Mouse (Mus musculus): ENCODE measurements around the gene Tjap1. TPM values are rescaled to one million over a fixed set of nuclear protein-coding genes. Genes with fewer than 3 reads are reported as not detected.

Gene Tjap1
- polyA plus RNA-seq, 1 experiment from 2014 or later, result 6.2 TPM

DNA sequence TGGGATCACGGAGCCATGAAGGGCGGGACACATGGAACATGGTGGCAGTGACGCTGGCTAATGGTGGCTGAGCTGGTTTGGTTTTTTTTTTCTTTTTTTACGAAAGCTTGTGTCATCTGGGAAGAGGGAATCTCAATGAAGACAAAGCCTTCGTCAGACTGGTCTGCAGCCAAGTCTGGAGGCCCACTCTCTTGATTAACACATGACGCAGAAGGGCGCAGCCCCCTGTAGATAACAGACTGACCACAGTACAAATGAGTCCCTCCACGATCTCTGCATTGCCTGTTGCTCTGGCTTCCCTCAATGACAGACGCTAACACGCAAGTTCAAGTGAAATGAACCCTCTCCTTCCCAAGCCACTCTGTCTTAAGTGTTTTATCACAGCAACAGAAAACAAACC is 7.3 kb downstream of the Tjap1 start:
- no peak overlapping the region for H3K4me2 ChIP-seq (ENCODE audit: low read depth, low read length)
- H3K27ac ChIP-seq (ENCODE audit: low read depth), result no peak overlapping the region
- no peak overlapping the region for H3K9ac ChIP-seq (replicated peaks)
- 78% methylated on average over 10 of the region's 10 CpGs for WGBS (ENCODE audit: insufficient replicate concordance)
- H3K27me3 ChIP-seq (ENCODE audit: insufficient read depth, low read length), result no peaks in the 10 kb centered on the region
- no peak overlapping the region for H3K4me3 ChIP-seq (ENCODE audit: low read depth, low read length)
- DNase-seq (no peak), ATAC-seq (no peak)
- no peak for TF ChIP-seq CTCF (IDR thresholded peaks at IDR 0.05; ENCODE audit: low read depth)
- no peak for TF ChIP-seq EP300 (IDR thresholded peaks at IDR 0.05; ENCODE audit: low read depth)
- no peaks in the 10 kb centered on the region for H3K4me1 ChIP-seq (ENCODE audit: insufficient read depth)
- no peaks in the 10 kb centered on the region for H3K9me3 ChIP-seq (ENCODE audit: low read length)
- peaks cover 46% of the 10 kb centered on the region for H3K36me3 ChIP-seq (replicated peaks; ENCODE audit: insufficient read depth, low read length)

DNA sequence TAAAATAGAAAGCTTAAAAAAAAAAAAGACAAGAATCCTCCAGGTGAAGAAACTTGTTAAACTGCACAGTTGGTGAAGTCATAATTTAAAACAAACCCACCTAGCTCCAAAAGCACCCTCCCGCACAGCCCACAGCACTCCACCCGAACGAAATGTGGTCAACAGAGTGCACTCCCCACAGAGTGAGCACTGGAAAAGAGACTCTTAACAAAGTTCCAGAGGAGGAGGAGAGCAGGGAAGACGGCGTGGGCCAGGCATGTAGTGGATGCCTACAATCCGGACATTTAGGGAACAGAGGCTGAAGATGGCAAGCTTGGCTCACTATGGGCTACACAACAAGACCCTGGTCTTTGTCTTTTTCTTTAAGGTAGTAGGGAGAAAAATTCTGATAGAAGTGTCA is 7.8 kb downstream of the Tjap1 start:
- Histone ChIP-seq H3K4me2 (ENCODE audit: low read depth, low read length) (no peak overlapping the region), H3K27ac (ENCODE audit: low read depth) (no peak overlapping the region), H3K36me3 (replicated peaks; ENCODE audit: insufficient read depth, low read length) (peaks cover 43% of the 10 kb centered on the region), H3K9me3 (ENCODE audit: low read length) (no peaks in the 10 kb centered on the region), H3K9ac (replicated peaks) (no peak overlapping the region), H3K4me3 (ENCODE audit: low read depth, low read length) (no peak overlapping the region), H3K4me1 (ENCODE audit: insufficient read depth) (no peaks in the 10 kb centered on the region), H3K27me3 (ENCODE audit: insufficient read depth, low read length) (no peaks in the 10 kb centered on the region)
- ATAC-seq (no peak), DNase-seq (no peak)
- TF ChIP-seq EP300 (IDR thresholded peaks at IDR 0.05; ENCODE audit: low read depth), result no peak
- TF ChIP-seq CTCF (IDR thresholded peaks at IDR 0.05; ENCODE audit: low read depth), result no peak
- 87% methylated on average over 6 of the region's 6 CpGs for WGBS (ENCODE audit: insufficient replicate concordance)

DNA sequence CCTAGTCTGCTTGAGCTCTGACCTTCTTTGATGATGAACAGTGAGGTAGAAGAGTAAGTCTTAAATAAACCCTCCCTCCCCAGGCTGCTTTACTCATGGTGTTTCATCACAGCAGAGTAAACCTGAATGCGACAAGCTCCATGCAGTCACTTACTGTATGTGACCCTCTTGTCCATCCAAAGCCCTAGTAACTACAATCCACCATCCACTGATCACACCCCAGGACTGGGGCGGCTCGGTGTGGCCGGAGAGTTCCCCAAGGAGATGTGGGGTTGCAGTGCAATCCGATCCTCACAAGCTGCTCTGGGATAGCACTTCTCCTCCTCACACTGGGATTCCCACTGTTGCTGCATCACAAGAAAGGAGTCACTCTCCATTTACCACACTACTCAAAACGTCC is 8.4 kb downstream of the Tjap1 start:
- no peaks in the 10 kb centered on the region for H3K9me3 ChIP-seq (ENCODE audit: low read length)
- H3K4me1 ChIP-seq (ENCODE audit: insufficient read depth), result no peaks in the 10 kb centered on the region
- H3K27ac ChIP-seq (ENCODE audit: low read depth), result no peak overlapping the region
- no peak for DNase-seq
- ATAC-seq, result no peak
- TF ChIP-seq CTCF (IDR thresholded peaks at IDR 0.05; ENCODE audit: low read depth) (no peak), EP300 (IDR thresholded peaks at IDR 0.05; ENCODE audit: low read depth) (no peak)
- peaks cover 46% of the 10 kb centered on the region for H3K36me3 ChIP-seq (replicated peaks; ENCODE audit: insufficient read depth, low read length)
- H3K9ac ChIP-seq (replicated peaks), result no peak overlapping the region
- no peaks in the 10 kb centered on the region for H3K27me3 ChIP-seq (ENCODE audit: insufficient read depth, low read length)
- no peak overlapping the region for H3K4me3 ChIP-seq (ENCODE audit: low read depth, low read length)
- WGBS (ENCODE audit: insufficient replicate concordance), result 85% methylated on average over 6 of the region's 6 CpGs
- no peak overlapping the region for H3K4me2 ChIP-seq (ENCODE audit: low read depth, low read length)

DNA sequence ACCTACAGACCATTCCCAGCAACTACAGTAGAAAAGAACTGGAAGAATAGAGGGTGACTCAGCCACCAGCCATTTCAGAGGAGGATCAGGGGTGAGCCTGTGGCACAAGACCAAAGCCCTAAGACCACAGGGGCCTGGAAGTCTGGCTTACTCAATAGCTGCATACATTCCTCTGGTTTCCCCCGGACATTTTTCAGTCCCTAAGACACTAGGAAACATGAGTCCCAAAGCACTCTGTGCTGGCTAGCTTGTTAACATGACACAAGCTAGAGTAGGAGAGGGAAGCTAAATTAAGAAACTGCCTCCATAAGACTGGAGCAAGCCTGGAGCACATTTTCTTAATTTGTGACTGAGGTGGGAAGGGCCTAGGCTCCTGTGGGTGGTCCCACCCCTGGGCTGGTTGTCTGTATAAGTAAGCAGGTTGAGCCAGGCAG is 9.0 kb downstream of the Tjap1 start:
- Histone ChIP-seq H3K27ac (ENCODE audit: low read depth) (no peak overlapping the region), H3K36me3 (replicated peaks; ENCODE audit: insufficient read depth, low read length) (peaks cover 42% of the 10 kb centered on the region), H3K9me3 (ENCODE audit: low read length) (no peaks in the 10 kb centered on the region), H3K4me1 (ENCODE audit: insufficient read depth) (no peaks in the 10 kb centered on the region), H3K9ac (replicated peaks) (no peak overlapping the region), H3K4me3 (ENCODE audit: low read depth, low read length) (no peak overlapping the region), H3K27me3 (ENCODE audit: insufficient read depth, low read length) (no peaks in the 10 kb centered on the region), H3K4me2 (ENCODE audit: low read depth, low read length) (no peak overlapping the region)
- no peak for ATAC-seq
- no peak for DNase-seq
- TF ChIP-seq CTCF (IDR thresholded peaks at IDR 0.05; ENCODE audit: low read depth), result no peak
- no peak for TF ChIP-seq EP300 (IDR thresholded peaks at IDR 0.05; ENCODE audit: low read depth)
- WGBS (ENCODE audit: insufficient replicate concordance), result 79% methylated on average over 1 of the region's 1 CpGs

DNA sequence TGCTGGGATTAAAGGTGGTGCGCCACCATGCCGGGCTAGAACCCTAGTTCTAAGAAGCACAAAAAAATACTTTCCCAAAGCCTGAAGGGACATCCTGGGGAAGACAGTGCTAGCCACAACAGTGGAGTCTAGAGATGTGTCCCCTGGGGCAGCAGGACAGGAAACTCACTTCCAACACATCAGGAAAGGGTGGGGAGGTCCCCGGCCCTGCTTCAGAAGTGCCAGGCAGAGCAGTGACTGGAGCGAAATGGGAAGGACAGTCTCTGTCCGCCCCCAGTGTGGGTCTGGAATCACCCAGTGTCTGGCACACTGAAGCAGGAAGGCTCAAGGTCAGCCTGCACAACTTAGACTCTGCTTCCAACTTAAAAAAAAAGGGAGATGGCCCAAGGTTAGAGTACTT is 10.2 kb downstream of the Tjap1 start:
- TF ChIP-seq EP300 (IDR thresholded peaks at IDR 0.05; ENCODE audit: low read depth) (no peak), CTCF (IDR thresholded peaks at IDR 0.05; ENCODE audit: low read depth) (no peak)
- 79% methylated on average over 5 of the region's 5 CpGs for WGBS (ENCODE audit: insufficient replicate concordance)
- H3K4me2 ChIP-seq (ENCODE audit: low read depth, low read length), result no peak overlapping the region
- no peak overlapping the region for H3K9ac ChIP-seq (replicated peaks)
- no peak overlapping the region for H3K4me3 ChIP-seq (ENCODE audit: low read depth, low read length)
- H3K9me3 ChIP-seq (ENCODE audit: low read length), result no peaks in the 10 kb centered on the region
- no peaks in the 10 kb centered on the region for H3K27me3 ChIP-seq (ENCODE audit: insufficient read depth, low read length)
- DNase-seq (no peak), ATAC-seq (no peak)
- H3K4me1 ChIP-seq (ENCODE audit: insufficient read depth), result no peaks in the 10 kb centered on the region
- H3K27ac ChIP-seq (ENCODE audit: low read depth), result no peak overlapping the region
- peaks cover 34% of the 10 kb centered on the region for H3K36me3 ChIP-seq (replicated peaks; ENCODE audit: insufficient read depth, low read length)

DNA sequence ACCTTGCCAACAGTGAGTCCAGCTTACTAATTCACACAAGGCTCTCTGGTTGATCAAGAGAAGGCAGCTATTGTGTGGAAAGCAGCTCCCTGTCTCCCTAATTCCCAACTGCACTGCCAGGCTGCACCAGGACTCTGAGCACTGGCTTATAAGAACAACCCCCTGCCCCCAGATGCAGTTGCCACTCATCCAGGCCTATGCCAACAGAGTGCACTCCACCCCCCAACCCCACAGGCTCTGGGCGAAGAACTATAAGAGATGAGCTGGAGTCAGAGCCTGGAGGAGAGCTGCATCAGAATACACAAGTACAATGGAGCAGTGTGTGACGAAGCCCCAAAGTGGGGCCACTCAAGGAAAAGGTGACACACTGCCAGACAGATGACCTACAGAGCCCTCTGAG is 10.8 kb downstream of the Tjap1 start:
- Histone ChIP-seq H3K4me2 (ENCODE audit: low read depth, low read length) (no peak overlapping the region), H3K27ac (ENCODE audit: low read depth) (no peak overlapping the region), H3K4me1 (ENCODE audit: insufficient read depth) (no peaks in the 10 kb centered on the region), H3K9me3 (ENCODE audit: low read length) (no peaks in the 10 kb centered on the region), H3K27me3 (ENCODE audit: insufficient read depth, low read length) (no peaks in the 10 kb centered on the region), H3K9ac (replicated peaks) (no peak overlapping the region), H3K36me3 (replicated peaks; ENCODE audit: insufficient read depth, low read length) (peaks cover 27% of the 10 kb centered on the region), H3K4me3 (ENCODE audit: low read depth, low read length) (no peak overlapping the region)
- TF ChIP-seq CTCF (IDR thresholded peaks at IDR 0.05; ENCODE audit: low read depth) (no peak), EP300 (IDR thresholded peaks at IDR 0.05; ENCODE audit: low read depth) (no peak)
- ATAC-seq (no peak), DNase-seq (no peak)
- 89% methylated on average over 2 of the region's 2 CpGs for WGBS (ENCODE audit: insufficient replicate concordance)

All from liver, postnatal 0 days (tissue).